Mouse (Mus musculus) C2C12 (cell line): ENCODE data around the gene Vwce. TPM values are rescaled to one million over a fixed set of nuclear protein-coding genes. Genes with fewer than 3 reads are reported as not detected.

Experiments
- H3K27me3 ChIP-seq: one replicate; pipeline ENCODE4 v1.6.1; 2011; ENCODE audit not compliant: control insufficient read depth, insufficient read depth, insufficient read length
- H3K36me3 ChIP-seq: one replicate; pipeline ENCODE4 v1.6.1; 2011; ENCODE audit not compliant: control insufficient read depth, insufficient read depth
- H3K4me3 ChIP-seq: one replicate; pipeline ENCODE4 v1.5.1; 2011; ENCODE audit warnings: mild to moderate bottlenecking, control low read depth; ENCODE audit not compliant: poor library complexity, insufficient read depth, severe bottlenecking
- H3K79me2 ChIP-seq: one replicate; pipeline ENCODE4 v1.6.1; 2011; ENCODE audit not compliant: control insufficient read depth, insufficient read depth
- H3K79me3 ChIP-seq: one replicate; pipeline ENCODE4 v1.6.1; 2011; ENCODE audit warnings: low read depth, control low read depth
- H3ac ChIP-seq: one replicate; pipeline ENCODE3; 2011; ENCODE audit warnings: low read depth; ENCODE audit not compliant: control insufficient read depth, insufficient read length
- CEBPB ChIP-seq: IDR thresholded peaks from one replicate; pipeline ENCODE4 v1.6.1; 2011; ENCODE audit warnings: low read depth, mild to moderate bottlenecking, control low read depth, moderate library complexity
- CTCF ChIP-seq: IDR thresholded peaks from one replicate; pipeline ENCODE4 v1.5.1; 2011; ENCODE audit not compliant: control insufficient read depth, insufficient read depth, insufficient read length
- FOSL1 ChIP-seq: IDR thresholded peaks from one replicate; pipeline ENCODE4 v1.8.0; 2011; ENCODE audit warnings: mild to moderate bottlenecking, low read length; ENCODE audit not compliant: poor library complexity, insufficient read depth, severe bottlenecking
- MAX ChIP-seq: IDR thresholded peaks from one replicate; pipeline ENCODE4 v1.6.1; 2011; ENCODE audit warnings: mild to moderate bottlenecking, control low read depth
- MYOD1 ChIP-seq: IDR thresholded peaks from one replicate; pipeline ENCODE4 v1.6.1; 2011; ENCODE audit warnings: low read depth; ENCODE audit not compliant: control insufficient read depth, insufficient read length
- MYOG ChIP-seq: IDR thresholded peaks from one replicate; pipeline ENCODE4 v1.6.1; 2011; ENCODE audit not compliant: control insufficient read depth, insufficient read length; ENCODE audit errors: extremely low read depth
- USF1 ChIP-seq: IDR thresholded peaks from one replicate; pipeline ENCODE4 v1.6.1; 2011; ENCODE audit warnings: low read depth, mild to moderate bottlenecking, control low read depth, moderate library complexity
- polyA plus RNA-seq: library from polyadenylated mRNA; unstranded; fragments of >200 nt; fragmentation: generic; extraction: Trizol; gene quantifications from one replicate; pipeline ENCODE4 v1.2.1, GENCODE M21; 2012; ENCODE audit warnings: missing spikeins

Vwce gene
- polyA plus RNA-seq, 1 experiment = 0.11 TPM

- Histone ChIP-seq H3ac (no peak overlapping the region), H3K79me3 (no peaks in the 10 kb centered on the region), H3K79me2 (no peaks in the 10 kb centered on the region), H3K4me3 (no peak overlapping the region), H3K36me3 (no peaks in the 10 kb centered on the region), H3K27me3 (peaks cover 16% of the 10 kb centered on the region)
- no peak for TF ChIP-seq MYOD1
Observed at GRCm38 (mm10) chr19:10665093-10665492, 31.1 kb downstream of the Vwce start.

DNA sequence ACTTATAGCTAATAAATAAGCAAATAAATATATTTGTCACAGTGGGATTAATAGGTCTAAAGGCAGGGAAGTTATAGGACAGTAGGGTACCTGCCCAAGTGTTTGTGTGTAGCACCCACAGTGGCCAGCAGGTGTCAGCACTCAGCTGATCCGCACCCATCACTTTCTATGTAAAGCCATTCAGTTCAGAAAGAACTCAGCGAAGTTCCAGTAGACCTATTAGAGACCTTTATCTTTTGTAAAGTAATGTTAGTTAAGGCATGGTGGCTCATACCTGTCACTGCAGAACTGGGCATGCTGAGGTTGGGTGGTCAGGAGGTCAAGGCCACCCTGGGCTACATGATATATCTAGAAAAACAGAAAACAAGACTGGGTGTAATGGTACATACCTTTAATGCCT is 31.5 kb downstream of the Vwce start:
- TF ChIP-seq CEBPB (no peak), CTCF (peak; percentile 62)
- Histone ChIP-seq H3K27me3 (peaks cover 16% of the 10 kb centered on the region), H3K4me3 (no peak overlapping the region), H3K36me3 (no peaks in the 10 kb centered on the region), H3K79me3 (no peaks in the 10 kb centered on the region), H3ac (no peak overlapping the region), H3K79me2 (no peaks in the 10 kb centered on the region)

DNA sequence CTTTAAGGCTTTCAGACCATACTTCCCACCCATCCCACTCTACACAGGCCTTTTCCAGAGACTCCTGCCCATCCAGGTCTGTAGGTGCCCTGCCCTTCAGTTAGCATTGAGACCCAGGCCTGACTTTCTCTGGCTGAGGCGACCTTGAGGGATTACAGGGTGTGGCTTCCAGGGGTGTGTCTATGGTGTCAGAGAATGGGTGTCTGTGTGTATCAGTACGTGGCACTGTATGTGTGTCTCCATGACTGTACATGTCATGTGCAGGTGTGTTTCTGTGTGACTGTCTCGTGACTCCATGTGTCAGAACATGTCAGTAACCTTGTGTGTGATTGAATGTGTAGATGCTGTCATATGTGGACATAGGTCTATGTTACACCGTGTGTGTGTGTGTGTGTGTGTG is 37.3 kb downstream of the Vwce start:
- no peaks in the 10 kb centered on the region for H3K79me2 ChIP-seq
- TF ChIP-seq MAX = no peak
- TF ChIP-seq MYOG = no peak
- no peak for TF ChIP-seq CEBPB
- TF ChIP-seq CTCF = no peak
- no peak for TF ChIP-seq MYOD1
- TF ChIP-seq FOSL1 = no peak
- no peak for TF ChIP-seq USF1
- H3K4me3 ChIP-seq = no peak overlapping the region
- H3ac ChIP-seq = no peak overlapping the region
- no peaks in the 10 kb centered on the region for H3K79me3 ChIP-seq
- H3K27me3 ChIP-seq = peaks cover 16% of the 10 kb centered on the region
- no peaks in the 10 kb centered on the region for H3K36me3 ChIP-seq

- H3ac ChIP-seq = no peak overlapping the region
- no peak for TF ChIP-seq MYOD1
- no peak for TF ChIP-seq MAX
- no peak for TF ChIP-seq USF1
- TF ChIP-seq CTCF = no peak
- no peaks in the 10 kb centered on the region for H3K79me3 ChIP-seq
Observed at GRCm38 (mm10) chr19:10671854-10672417, 37.9 kb downstream of the Vwce start.

DNA sequence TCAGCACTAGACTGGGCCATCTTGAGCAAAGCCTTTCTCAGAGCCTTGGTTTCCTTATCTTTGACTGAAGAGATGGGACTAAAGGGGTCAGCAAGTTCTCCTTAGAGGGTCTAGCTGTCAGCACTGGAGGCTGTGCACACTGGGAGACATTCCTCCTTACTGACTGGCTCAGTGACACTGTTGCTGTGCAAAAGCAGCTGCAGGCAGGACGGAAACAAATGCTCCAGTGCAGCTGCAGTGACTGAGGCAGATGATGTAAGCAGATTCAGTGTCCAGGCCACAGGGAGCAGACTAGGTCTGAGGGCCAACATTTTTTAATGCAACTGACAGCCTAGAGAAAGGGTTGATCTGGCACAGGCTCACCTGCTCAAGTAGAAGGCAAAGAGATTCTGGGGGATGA is 39.3 kb downstream of the Vwce start:
- Histone ChIP-seq H3ac (no peak overlapping the region), H3K79me3 (no peaks in the 10 kb centered on the region), H3K79me2 (no peaks in the 10 kb centered on the region), H3K27me3 (peaks cover 16% of the 10 kb centered on the region), H3K4me3 (no peak overlapping the region), H3K36me3 (no peaks in the 10 kb centered on the region)
- TF ChIP-seq USF1 (no peak), MAX (no peak), CEBPB (no peak), CTCF (no peak), FOSL1 (no peak), MYOG (no peak), MYOD1 (no peak)

More at GRCm38 (mm10) chr19:10671854-10672417, 37.9 kb downstream of the Vwce start:
- H3K79me2 ChIP-seq = no peaks in the 10 kb centered on the region
- no peaks in the 10 kb centered on the region for H3K36me3 ChIP-seq
- peaks cover 16% of the 10 kb centered on the region for H3K27me3 ChIP-seq
- H3K4me3 ChIP-seq = no peak overlapping the region

GRCm38 (mm10) chr19:10676656-10677055 is 42.6 kb downstream of the Vwce start:
- Histone ChIP-seq H3K36me3 (no peaks in the 10 kb centered on the region), H3K4me3 (no peak overlapping the region), H3K79me2 (no peaks in the 10 kb centered on the region), H3K79me3 (no peaks in the 10 kb centered on the region), H3ac (no peak overlapping the region), H3K27me3 (no peaks in the 10 kb centered on the region)
- TF ChIP-seq CEBPB = no peak
- no peak for TF ChIP-seq FOSL1
- no peak for TF ChIP-seq USF1
- no peak for TF ChIP-seq MAX
- TF ChIP-seq MYOG = no peak
